Mouse (Mus musculus) monocyte, adult 2 months (primary cell): ENCODE data around the gene Slc25a15.
A peak's percentile ranks its signal among the peaks of the same experiment; 100 is the strongest.

ENCODE experiments used
- DNase-seq, 2 experiments: peaks; one replicate each; pipeline ENCODE4 v3.0.0; 2022; ENCODE audit warnings: low spot score in 2 of 2, low read depth in 1 of 2

The Slc25a15 gene

DNA sequence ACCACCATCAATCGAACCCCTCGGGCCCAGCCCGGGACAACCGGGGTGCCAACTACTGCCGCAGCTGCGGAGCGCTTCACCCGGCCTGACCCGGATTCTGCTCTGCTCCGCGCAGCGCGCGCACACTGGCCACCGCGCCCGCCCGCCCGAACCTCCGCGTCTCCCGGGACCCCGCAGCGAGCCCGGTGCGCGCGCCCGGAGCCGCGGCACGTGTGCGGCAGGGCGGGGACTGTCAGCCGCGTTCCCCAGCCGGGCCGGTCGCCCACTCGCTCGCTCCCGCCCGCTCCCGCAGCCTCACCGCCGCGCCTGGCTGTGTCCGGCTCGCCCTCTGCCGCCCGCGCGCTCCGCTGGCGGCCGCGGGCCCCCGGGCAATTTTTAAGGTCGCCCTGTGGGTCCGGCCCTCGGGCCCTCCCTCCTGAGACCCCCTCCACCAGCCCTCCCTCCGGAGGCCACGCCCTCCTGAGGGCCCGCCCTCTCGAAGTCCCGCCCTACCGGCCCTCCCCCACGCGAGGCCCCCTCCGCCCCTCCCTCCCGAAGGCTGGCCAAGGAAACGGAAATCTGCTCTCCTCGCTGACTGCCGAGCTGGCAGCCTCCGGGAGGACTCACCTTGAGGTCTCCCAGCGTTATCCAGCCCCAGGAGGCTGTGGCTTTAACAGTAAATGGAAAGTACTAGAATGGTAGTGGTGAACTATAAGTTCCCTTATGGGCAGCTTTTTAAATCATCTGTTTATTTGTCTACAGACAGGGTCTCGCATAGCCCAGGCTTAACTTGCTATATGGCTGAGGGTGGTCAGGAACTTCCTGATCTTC lies at the start of gene Slc25a15:
TSS of gene Slc25a15 (minus strand) at position 456 of the 810 bp plus-strand sequence.
- DNase-seq = peak; percentile 33 to 64

GRCm38 (mm10) chr8:22411971-22412370 lies 13.6 kb upstream of the Slc25a15 start:
- DNase-seq = no peak

- DNase-seq = peak; percentile 43 to 65
Observed at GRCm38 (mm10) chr8:22411282-22411702, 12.9 kb upstream of the Slc25a15 start, which contains the start of gene Mrps31. Gene Mrps31, plus strand, starts transcription at chr8:22411361.

DNA sequence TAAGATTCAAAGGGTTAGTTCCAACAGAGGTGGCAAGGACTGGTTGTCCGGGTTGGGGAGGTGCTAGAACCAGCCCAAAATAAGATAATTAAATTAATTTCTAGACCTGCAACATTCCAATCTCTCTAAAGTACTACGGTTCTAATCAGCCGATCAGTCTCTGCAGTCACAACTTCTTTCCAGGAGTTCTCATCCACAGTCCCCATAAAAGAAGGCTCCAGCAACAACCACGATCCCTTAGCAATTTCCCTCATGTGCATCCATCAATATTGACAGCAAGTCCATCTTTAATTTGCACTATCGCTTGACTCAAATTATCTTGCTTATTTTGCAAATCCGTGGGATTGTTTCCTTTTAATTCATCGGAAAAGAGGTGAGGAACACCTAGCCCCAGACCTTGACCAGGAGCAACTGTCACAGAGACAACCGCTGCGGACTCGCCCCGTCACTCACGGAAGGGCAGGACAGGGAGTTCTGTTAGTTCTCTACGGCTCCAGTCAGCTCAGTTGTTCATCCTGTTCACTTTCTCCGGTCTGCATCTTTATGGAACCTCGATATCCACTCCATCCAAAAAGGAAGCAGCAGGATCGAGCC lies 12.4 kb upstream of the Slc25a15 start:
- DNase-seq = no peak

DNA sequence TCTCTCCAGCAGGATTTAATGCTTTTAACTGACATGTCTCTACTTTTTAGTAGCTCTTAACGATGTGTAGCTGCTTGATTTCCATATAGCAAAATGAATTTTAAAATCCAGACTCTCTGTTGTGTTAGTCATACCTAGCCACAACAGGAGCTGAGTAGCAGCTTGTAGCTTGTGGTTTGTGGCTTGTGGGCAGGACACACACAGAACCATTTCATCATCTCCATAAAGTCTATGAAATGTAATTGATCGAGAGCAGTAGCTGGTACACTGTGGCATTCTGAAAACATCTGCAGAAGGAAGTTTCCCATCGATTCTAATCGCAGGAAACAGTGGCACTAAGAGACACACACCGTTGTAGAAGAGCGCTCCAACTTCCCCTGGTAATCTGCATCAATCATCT lies 7.3 kb upstream of the Slc25a15 start:
- DNase-seq = no peak

DNA sequence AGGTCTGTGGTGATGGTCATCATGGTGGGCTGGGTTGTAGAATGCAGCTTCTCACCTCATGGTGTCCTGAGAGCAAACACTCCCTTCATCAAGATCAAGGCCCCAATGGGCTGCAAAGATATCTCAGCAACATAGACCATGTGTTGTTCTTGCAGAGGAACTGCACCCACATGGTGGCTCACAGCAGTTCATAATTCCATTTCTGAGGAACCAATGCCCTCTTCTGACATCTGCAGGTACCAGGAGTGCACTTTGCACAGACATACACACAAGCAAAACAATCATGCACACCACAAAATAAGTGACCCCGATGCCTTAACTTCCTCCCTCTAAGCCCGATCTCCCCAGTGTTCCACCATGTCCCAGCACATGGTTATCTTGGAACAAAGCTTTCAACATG lies 4.8 kb upstream of the Slc25a15 start:
- DNase-seq = no peak

DNA sequence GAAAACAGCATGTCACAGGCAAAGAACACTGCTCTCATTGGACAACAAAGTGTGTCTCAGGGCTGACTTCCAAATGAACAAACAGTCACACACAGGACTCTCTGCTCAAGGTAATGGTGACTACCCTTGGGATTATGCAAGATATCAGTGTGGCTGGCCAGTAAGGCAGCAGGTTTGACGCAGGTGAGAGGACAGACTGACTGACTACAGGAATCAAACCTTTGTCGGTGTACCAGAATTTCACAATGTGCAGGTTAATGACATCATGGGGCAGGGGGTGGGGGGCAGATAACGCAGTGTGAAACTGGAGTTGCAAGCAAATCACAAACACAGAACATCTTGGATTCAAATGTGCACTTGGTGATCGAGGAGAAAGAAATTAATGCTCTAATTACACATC lies 2.2 kb upstream of the Slc25a15 start:
- DNase-seq = no peak

- no peak for DNase-seq
Observed at GRCm38 (mm10) chr8:22399285-22399880, 986 bp upstream of the Slc25a15 start.

DNA sequence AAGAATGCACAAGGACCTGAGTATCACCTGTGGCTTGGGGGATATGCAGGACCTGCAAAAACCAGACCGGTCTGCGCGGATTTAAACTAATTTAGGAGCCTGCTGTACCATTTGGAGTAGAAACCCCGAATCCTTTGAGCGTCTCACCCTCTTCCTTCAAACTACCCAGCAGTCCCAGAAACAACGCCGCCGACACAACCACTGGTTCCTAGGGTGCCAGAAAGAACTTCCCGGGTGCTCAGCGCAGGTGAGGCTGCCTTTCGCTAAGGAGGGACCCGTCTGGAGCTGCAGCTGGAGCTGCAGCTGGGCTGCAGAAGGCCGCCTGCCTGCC lies 621 bp downstream of the Slc25a15 start:
- no peak for DNase-seq

DNA sequence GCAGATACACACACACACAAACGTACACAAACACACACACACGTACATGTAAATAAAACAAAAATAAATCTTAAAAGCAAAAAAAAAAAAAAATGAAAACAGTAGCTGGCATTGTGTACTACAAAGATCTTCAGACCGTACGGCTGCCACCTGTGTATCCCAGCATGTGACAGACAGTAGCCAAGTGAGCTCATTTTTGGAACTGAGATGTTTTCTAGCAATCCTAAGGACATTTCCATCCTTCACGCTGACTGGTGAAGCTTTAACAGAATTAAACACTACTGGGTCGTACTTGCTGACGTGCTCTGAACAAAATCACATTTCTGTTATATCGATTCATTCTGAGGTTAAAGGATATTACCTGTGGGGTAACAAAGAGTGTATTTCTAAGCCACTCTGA lies 3.1 kb downstream of the Slc25a15 start:
- DNase-seq = no peak

GRCm38 (mm10) chr8:22394471-22394870 lies 3.9 kb downstream of the Slc25a15 start:
- DNase-seq = no peak

- DNase-seq = no peak
Observed at GRCm38 (mm10) chr8:22390766-22391463, 7.5 kb downstream of the Slc25a15 start.

DNA sequence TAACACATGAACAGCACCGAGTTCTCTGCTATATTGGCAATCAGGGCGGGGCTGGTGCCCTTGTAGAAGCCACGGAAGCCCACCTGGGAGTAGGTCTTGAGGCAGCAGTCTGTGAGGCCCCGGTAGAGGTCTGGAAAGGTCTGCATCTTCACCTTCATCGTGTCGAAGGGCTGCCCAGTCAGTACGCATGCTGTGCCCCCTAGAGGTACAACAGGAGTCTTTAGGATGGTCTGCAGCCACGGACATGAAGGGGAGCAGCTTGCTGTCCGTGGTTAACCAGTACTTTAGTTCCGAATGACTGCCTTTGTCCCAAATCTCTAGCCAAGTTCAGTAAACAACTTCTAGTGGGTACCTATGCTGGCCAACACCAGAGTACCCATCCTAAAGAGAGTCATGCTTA lies 8.5 kb downstream of the Slc25a15 start:
- no peak for DNase-seq

DNA sequence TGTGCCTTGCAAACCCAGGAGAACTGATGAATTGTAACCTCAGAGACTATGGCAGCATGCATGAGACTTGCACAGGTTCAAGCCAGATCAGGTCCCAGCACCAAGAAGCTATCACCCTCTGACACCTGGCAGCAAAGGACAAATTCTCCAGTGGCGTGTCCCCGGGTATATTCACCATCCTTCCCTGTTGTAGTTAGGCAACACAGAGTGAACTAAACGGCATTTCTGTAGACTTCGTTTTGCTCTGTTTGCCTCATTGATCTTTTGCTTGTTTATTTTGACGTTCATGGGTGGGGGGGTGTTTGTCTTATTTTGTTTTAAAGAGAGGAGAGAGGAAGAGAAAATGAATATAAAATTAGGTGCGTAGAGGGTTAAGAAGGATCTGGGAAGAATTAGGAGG lies 13.2 kb downstream of the Slc25a15 start:
- DNase-seq = no peak

DNA sequence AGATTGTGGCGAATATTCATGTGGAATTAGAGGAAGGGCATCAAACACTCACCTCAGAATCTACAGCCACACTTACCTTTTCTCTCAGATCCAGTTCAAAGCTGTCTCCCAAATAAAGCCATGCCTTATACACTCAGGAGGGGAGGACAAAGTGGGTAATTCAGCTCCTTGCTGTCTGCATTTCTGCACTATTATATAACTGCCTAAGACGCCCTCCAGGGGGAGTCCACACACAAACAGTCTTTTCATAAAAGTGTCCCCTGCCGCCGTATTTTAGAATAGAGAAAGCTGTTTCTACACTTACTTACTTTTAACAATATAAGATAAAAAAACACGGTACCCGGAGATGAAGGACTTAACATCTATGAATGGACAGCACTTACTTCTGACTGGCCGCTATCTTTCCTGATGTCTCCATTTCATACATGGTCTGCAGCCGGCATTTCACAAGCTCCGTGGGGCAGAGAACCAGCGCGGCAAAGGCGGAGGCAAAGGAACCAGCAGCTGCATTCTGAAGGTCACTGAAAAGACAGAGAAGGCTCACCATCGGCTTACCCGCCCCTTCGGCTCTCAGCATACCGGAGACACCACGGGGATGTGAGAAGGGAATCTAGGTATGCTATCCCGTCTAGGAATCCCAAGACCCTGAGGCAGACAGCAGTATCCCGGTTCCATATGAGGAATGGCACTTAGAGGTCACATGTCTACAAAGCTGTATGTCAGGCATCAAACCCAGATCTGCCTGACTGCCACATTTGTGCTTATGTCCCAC lies 15.4 kb downstream of the Slc25a15 start:
- DNase-seq = no peak

DNA sequence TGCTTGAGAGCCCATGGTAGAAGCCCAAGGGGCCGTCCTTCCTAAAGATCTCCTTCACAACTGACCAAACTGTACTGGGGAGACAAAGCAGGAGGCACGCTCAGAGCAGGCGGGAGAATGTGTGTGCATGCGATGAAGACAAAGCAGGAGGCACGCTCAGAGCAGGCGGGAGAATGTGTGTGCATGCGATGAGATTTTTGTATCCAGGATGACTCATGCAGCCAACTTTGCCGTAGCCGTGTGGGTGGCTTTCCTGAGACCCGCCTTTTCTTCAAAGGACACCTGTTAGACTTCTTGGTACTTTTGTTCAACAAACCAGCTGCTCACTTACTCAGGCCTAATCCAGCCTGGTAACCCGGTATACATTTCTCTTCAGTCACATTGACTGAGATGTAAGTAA lies 17.5 kb downstream of the Slc25a15 start:
- no peak for DNase-seq

- DNase-seq = no peak
Observed at GRCm38 (mm10) chr8:22376903-22377302, 21.5 kb downstream of the Slc25a15 start.

DNA sequence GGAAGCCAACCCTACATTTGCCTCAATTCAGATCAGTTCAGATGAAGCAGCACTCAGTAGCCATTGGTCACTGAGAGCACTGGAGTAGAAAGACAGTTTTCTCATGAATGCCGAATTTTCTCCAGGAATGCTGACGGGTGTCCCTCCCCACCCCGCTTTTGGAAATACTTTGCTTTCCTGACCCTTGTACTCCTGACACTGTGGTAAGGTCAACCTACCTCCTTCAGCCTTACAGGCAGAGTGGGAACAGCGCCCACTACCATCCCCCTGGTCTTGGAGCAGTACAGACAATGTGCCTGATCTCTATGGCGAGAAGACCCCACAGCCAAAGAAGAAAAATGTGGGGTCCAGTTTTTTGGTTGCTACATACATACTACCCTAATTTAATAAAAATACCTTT lies 22.1 kb downstream of the Slc25a15 start:
- no peak for DNase-seq

- no peak for DNase-seq
Observed at GRCm38 (mm10) chr8:22359882-22360281, 38.5 kb downstream of the Slc25a15 start.

- DNase-seq = no peak
Observed at GRCm38 (mm10) chr8:22359359-22359758, 39.0 kb downstream of the Slc25a15 start.

DNA sequence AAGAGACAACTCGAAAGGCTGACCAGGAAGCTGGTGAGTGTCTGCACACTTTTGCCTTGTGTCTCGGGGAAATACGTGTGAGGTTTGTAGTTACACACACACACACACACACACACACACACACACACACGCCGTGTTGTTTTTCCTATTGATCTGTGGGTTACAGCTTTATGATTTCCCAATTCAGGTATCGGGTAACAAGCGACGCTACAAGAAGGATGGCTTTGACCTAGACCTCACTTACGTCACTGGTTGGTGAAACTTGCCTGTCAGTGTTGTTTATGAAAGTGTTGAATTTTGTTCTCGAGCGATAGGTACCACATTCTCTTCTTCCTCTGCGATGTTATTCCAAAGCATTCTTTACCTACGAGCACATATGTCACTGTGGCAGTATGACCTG lies 63.0 kb downstream of the Slc25a15 start:
- no peak for DNase-seq
